Mouse (Mus musculus): Measurements from ENCODE around the gene Gm17349.

Gene Gm17349

DNA sequence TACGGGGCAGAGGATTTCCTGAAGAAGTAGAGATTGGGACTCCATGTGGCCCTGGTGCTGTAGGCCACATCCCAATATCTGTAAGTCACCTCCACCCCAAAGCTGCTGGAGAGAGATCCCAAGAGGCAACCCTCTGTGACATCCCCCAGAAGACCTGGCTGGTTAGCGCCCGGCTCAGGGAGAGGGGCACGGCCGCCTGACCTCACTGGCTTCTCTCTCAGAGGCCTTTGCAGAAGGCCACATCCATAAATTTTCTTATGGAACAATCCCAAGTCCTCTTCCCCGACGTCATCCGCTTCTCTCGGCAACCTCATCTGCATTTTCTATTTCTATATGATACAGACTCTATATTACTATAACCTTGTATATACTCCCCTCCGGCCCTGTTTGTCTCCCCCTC lies 5.6 kb downstream of the Gm17349 start:
- DNase-seq (ENCODE audit: low read depth, low spot score) = no peak

DNA sequence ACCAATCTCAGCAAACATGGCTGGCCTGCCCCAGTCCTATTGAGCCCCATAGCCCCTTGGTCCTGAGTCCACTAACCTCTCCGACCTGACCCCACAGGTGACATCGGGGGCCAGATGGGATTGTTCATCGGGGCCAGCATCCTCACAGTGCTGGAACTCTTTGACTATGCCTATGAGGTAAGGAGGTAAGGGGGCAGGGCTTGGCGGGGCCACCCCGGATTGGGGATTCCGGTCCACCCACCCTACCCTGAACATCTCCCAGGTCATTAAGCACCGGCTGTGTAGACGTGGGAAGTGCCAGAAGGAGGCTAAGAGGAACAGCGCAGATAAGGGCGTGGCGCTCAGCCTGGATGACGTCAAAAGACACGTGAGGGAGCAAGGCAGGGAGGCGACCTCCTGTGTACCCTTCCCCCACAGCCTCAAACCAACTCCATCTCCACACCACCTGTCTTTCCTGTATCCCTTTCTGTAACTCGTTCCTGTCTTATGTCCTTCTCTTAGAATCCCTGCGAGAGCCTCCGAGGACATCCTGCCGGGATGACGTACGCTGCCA lies 6.7 kb downstream of the Gm17349 start:
- peak; percentile 53 for DNase-seq (ENCODE audit: low read depth, low spot score)

DNA sequence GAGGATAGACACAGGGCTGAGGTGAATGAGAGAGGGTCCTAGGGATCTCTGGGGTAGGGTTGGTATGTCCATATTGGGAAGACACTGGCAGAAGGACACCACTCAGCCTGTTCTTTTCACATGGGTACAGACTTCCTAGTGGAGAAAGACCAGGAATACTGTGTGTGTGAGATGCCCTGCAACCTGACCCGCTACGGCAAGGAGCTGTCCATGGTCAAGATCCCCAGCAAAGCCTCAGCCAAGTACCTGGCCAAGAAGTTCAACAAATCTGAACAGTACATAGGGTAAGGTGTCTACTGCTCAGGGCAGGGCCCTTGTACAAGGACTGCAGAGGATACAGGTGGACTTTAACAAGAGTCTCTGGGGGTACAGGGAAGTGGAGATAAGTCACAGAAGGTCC lies 8.0 kb downstream of the Gm17349 start:
- DNase-seq (ENCODE audit: low read depth, low spot score) = no peak

DNA sequence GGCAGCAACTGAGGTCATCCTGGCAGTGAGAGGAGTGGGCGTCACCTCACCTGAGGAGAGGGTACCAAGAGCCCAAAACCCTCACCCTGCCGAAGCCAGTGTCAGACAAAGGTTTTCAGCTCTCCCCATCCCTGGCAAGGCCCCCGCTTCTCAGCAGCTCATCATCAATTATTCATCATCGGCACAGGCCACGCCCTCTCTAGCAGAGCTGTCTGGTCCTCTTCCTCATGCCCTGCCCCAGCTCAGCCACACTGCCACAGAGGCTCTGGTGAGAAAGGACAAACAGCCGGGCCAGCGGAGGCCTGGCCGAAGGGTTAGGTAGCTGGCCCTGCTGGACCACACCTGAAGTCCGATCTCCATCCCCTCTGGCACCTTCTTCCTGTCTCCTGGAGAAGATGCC lies 13.3 kb downstream of the Gm17349 start:
- no peak for DNase-seq (ENCODE audit: low read depth, low spot score)

DNA sequence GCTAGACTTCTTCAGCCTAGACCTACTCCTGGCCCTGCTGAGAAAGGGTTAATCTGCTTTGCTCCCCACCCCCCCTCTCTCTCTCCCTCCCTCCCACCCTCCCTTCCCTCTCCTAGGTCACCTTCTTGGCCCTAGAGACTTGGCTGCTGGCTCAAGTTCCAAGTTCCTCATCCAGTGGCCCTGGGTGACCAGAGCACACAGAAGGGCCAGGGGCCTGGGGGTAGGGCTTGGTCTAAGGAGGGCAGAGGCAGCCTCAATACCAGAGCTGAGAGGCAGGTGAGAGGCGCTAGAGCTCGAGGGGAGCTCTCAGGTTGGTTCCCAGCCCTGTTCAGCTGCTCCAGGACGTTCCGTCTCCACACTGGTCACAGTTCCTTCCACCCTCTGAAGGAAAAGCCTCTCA lies 14.4 kb downstream of the Gm17349 start:
- no peak for DNase-seq (ENCODE audit: low read depth, low spot score)

DNA sequence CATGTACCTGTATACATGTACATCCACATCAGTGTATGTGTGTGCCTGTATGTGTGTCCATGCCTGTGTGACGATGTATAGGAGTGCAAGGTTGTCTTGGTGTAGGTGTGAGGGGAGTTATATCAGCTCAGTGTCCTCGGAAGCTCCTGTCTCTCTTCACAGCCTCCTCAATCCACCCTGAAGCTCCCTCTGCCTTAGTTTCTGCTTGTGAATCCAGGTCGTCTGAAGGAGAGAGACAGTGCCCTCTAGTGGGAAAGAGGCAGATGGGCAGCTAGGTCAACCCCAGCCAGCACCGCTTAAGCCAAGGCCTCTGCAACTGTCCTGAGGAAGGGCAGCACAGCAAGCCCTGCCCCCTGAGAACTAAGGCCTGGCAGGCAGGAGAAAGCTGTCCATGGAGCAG lies 16.6 kb downstream of the Gm17349 start:
- peak; percentile 67 for DNase-seq (ENCODE audit: low read depth, low spot score)

DNA sequence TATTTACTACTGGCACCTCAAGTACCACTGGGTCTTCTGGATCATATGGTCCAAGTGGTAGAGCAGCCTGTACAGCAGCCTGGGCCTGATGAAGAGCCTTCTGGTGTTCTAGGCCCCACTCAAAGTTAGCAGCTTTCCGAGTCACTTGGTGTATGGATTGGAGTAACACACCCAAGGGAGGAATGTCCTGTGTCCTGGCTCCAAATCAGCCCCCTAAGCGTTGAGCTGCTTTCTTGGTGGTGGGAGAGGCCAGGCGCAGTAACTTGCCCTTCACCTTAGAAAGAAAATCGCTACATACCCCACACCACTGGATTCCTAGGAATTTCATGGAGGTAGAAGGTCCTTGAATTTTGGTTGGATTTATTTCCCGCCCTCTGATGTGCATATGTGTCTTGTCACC lies 21.1 kb downstream of the Gm17349 start:
- DNase-seq (ENCODE audit: low read depth, low spot score) = no peak

DNA sequence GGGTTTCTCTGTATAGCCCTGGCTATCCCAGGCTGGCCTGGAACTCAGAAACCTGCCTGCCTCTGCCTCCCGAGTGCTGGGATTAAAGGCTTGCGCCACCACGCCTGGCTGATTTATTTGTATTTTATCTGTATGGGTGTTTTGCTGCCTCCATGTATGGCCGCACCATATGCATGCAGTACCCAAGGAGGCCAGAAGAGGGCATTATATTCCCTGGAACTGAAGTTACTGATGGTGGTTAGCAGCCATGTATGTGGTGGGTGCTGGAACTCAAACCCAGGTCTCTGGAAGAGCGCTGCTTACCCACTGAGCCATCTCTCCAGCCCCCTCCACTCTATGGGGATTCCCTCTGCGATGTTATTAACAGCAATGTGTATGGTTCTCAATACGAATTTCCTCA lies 22.4 kb downstream of the Gm17349 start:
- DNase-seq (ENCODE audit: low read depth, low spot score) = peak; percentile 57

DNA sequence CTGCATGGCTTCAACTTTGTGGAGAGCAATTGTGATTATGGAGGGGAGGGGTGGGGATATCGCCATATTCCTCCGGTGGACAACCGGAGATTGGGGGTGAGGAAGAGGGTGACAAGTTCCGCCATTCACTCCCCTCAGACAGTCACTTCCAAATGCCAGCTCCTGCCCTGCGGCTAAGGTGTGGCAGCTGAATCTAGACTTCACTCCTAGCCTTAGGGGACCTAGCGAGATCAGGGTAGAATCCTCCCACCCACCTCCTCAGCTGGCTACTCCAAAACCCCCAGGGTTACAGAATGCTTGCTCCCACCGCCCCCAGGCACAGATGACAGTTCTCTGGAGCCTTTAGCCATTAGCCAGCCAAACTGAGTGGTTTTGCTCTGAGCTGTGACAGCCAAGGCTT lies 26.3 kb downstream of the Gm17349 start:
- no peak for DNase-seq (ENCODE audit: low read depth, low spot score)

DNA sequence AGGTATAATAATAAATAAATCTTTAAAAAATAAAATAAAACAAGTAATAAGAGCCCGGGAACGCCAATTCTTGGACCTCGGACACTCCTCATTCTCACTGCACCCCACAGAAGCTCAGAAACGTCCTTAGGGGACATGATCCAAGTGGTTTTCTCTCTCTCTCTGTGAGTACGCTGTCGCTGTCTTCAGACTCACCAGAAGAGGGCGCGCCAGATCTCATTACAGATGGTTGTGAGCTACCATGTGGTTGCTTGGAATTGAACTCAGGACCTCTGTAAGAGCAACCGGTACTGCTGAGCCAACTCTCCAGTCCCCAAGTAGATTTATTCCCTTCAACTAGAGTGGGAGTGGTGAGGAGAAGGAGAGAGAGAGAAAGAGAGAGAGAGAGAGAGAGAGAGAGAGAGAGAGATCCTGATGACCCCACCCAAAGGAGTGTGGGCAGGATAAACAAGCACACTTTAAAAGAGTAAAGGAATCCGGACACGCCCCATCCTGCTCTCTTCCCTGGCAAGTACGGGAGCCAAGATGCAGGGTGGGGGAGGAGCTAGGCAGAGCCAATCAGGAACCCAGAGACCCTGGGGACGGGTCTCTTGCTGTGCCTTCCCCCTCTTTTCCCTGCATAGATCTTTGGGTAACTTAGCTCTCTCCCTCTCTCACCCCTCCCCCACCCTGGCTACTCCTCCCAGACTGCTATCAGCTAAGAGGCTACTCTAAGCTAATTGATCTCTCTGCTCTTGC lies 27.1 kb downstream of the Gm17349 start:
- DNase-seq (ENCODE audit: low read depth, low spot score) = peak; percentile 60

DNA sequence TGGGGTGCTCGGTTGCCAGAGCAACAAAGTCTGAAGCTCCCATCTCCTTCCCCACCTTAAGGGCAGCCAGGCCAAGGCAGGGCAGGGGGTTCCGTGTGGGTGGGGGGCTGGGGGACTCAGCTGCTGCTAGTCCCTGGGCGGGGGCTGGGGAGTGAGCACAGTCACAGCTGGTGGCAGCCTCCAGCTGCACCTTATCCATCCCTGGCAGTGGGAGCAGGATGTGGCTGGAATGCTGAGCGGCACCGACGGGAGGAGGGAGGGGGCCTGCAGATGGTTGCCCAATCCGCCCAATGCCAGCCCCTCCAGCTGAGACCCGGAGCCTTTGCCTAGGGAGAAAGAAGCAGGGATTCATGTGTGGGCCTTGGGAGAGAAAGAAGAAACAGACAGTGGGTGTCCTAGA lies 28.2 kb downstream of the Gm17349 start:
- DNase-seq (ENCODE audit: low read depth, low spot score) = no peak

DNA sequence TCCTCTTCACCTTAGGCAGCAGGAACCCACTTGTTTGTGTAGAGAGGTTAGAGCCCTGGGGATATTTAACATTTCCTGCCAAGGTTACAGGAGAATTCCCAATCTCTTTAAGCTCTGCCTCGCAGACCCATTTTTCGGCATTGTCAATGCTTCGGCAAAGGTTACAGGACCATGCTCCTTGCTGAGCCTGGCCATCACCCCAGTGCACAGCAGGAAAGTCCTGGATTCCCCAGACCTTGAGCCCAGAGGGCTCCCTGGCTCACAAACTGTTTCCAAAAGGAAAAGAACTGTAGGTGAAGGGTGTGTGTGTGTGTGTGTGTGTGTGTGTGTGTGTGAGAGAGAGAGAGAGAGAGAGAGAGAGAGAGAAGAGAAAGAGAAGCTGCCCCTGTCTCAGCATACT lies 30.4 kb downstream of the Gm17349 start:
- DNase-seq (ENCODE audit: low read depth, low spot score) = no peak

DNA sequence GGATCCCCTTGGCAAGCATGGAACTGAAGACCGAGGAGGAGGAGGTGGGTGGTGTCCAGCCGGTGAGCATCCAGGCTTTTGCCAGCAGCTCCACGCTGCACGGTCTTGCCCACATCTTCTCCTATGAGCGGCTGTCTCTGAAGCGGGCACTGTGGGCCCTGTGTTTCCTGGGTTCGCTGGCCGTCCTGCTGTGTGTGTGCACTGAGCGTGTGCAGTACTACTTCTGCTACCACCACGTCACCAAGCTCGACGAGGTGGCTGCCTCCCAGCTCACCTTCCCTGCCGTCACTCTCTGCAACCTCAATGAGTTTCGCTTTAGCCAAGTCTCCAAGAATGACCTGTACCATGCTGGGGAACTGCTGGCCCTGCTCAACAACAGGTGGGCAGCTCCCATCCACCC lies 33.5 kb downstream of the Gm17349 start:
- no peak for DNase-seq (ENCODE audit: low read depth, low spot score)

DNA sequence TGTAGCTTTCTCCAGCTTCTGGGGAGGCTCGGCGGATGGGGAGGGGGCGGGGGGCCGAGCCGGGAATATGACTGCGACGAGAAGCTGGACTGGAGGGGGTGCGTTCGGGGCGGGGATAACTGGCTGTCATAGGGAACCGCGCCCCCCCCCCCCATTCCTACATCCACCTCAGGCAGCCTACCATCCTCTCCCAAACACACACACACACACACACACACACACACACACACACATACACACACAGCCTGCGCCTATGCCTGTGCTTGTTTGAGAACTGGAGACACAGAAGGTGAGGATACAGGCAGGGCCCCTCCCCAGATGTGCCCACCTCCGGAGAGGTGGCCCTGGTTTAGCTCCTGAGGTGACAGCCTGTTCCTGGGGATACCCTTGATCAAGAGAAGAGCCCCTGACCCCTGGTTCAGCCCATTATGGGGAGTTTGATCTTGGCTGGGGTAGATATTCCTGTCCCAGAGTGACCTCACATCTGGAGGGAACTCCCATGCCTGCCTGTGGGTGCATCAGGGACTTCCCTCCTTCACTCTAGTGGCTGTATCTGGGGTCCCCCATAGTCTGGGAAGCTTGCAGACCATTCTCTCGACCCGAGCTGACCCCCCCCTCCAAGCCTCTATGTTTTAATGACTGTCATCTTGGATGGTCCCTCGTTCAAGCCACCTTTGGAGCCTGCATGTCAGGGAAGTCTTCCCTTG lies 34.2 kb downstream of the Gm17349 start:
- DNase-seq (ENCODE audit: low read depth, low spot score) = no peak

DNA sequence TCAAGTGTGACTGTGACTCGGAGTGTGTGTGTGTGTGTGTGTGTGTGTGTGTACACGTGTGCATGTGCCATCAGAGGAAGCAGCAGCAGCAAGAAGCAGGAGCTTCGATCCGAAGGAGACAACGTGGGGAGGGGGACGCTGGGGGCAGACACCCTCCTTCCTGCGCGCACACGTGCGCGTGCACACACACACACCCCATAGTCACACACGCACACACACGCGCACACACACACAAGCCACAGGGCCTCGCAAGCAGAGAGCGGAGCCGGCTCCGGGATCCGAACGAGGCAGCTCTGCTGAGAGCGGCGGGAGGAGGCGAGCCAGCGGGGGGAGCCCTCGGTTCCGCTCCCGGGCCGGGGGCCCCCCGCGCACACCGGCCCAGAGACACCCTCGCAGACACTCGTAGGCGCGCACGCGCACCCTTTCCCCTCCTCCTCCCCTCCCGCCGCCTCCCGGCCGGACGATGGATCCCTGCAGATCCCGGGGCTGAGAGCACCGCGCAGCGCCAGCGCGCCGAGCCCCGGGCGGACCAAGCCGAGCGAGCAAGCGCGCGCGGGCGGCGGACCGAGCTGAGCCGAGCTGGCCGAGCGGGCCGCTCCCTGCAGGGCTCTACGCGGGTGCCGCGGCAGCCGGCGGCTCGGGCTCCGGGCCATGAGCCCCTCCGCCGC lies 35.0 kb downstream of the Gm17349 start, which contains the start of gene Asic1:
TSS of gene Asic1 (plus strand) at position 215 of the 668 bp plus-strand sequence.
- peak; percentile 21 for DNase-seq (ENCODE audit: low read depth, low spot score)

DNA sequence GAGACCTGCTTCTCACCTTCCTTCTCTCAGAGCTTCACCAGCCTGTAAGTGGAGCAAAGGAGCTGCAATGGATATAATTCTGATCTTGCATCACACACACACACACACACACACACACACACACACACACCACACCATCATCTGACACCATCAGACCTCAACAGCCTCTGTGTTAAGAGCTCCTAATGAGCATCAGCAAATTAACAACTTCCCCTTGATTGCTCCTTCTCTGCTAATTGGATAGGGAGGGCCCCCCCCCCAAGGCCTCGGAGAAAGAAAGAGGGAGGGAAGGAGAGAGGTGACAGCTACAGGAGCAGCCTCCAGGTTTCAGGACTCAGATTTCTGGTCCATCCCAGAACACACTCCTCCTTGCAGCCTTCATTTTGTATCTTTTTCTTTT lies 35.9 kb downstream of the Gm17349 start:
- DNase-seq (ENCODE audit: low read depth, low spot score) = no peak

DNA sequence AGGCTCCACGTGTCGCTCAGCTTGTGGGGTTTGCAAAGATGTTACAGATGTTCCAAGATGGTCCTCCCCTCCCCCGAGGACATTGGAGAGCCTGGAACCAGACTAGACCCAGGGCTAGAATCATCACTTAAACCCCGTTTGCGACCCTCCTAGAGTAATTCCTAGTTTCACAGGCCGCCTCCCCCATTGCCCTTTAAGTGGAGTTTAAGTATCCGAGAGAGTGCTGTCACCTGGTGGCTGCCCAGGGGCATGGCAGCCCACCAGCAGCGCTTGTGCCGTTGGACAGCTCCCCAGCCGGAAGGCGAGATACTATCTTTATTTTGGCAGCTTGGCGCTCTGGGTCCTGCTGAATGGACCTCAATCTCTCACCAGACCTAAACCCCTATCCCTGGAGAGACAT lies 36.4 kb downstream of the Gm17349 start:
- DNase-seq (ENCODE audit: low read depth, low spot score) = peak; percentile 80

DNA sequence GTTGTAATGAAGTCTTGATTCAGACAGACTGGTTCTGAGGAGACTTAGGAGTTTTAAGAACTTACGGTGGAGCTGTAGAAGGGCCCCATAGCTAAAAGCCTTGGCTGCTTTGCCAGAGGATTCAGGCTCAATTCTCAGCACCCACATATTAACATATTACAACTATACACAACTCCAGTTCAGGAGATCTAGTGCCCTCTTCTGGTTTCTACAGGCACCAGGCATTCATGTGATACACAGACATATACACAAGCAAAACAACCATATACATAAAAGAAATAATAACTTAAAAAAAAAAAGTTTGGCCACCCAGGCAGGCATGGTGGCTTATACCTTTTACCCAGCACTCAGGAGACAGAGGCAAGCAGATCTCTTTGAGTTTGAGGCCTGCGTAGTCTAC lies 37.7 kb downstream of the Gm17349 start:
- no peak for DNase-seq (ENCODE audit: low read depth, low spot score)

DNA sequence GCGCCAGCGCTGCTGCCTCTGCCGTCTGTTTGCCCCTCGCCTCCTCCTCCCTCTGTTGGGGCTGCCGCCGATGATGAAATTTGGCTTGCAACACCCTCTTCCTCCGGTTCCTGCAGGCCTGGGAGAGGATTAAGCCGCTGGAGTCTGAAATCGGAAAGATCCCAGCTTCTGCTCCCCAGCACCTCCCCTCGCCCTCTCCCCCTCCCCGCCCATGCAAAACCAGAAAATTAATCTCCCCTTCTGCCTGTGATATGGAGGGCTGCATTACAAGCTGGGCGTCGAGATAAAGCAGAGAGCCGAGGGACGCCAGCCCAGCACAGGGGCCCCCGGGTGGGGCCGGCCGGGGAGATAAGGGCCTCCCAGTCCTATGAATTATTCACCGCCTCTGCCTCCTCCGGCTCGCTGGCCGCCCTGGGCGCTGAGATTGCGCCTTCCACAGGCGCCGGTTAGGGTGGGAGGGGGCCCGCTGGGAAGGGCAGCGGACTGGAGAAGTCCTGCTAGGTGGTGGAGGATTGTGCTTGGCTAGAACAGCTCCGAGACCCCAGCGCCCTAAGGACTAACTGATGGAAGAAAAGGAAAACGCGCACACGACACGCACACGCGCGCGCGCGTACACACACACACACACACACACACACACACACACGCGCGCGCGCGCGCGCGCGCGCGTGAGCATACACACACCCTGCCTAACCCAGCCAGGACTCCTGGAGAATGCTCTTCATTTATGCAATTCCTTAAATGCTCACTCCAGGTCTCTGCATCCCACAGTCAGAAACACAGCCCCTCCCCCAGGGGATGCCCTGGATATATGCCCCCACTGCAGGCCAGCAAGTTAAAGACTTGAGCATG lies 40.5 kb downstream of the Gm17349 start:
- DNase-seq (ENCODE audit: low read depth, low spot score) = no peak

DNA sequence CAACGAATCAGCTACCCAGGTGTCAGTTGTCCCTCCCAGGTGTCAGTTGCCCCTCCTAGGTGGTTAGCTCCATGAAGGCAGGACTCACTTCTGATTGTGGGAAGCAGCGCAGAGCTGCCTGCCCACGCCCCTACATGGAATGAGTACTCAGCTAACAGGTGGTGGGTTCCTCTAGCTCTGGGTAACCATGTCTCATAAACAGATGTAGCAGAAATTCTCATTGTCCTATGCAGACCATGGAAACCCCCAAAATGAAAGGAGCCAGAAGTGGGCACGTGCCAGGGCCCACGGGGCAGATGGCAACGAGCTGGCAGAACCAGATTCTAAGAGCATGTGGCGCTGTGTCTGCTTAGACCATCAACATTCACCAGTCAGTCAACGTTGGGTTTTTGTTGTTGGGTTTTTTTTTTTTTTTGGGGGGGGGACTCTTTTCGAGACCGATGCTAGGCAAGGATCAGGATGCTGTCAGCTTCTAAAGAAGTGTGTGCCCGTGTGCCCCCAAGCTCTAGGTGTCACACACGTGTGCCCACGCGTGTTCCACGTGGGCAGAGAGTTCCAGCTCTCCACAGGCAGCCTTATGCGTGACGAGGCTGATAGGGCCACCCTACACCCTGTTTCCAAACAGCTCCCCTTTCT lies 41.2 kb downstream of the Gm17349 start:
- no peak for DNase-seq (ENCODE audit: low read depth, low spot score)

DNA sequence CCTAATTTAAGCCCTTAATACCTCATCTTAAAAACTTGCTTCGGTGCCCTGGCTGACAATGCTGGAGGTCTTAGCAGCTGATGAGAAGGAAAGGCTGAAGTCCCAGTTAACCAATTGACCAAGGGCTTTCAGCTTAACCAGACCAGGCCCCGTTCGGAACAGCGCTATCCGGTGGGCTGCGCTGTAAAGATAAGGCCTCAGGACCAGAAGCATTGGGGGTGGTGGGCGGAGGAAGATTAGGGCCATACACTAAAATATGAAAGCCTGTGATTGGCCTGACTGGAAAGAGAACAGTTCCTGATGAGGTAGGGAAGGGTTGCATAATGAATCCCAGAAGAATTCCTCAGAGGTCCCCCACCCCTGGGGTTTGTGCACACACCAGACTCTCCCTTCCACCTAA lies 42.9 kb downstream of the Gm17349 start:
- no peak for DNase-seq (ENCODE audit: low read depth, low spot score)

Data from CD4-positive, CD25-positive, alpha-beta regulatory T cell, adult 2 months (primary cell).